Mouse (Mus musculus) lung, postnatal 0 days (tissue): ENCODE measurements around the gene Btf3l4.

ENCODE experiments used
- CTCF ChIP-seq: IDR thresholded peaks from 2 replicates; pipeline ENCODE4 v1.5.1; 2016; ENCODE audit warnings: antibody characterized with exemption, mild to moderate bottlenecking
- EP300 ChIP-seq: IDR thresholded peaks from 2 replicates; pipeline ENCODE4 v1.6.1; 2016; ENCODE audit warnings: antibody characterized with exemption, mild to moderate bottlenecking, control low read depth

GRCm38 (mm10) chr4:108803535-108803934 lies 29.9 kb downstream of the Btf3l4 start:
- no peak for TF ChIP-seq CTCF
- no peak for TF ChIP-seq EP300
